Mouse (Mus musculus) R1 (cell line): ENCODE data around the gene Mlxipl.
A peak's percentile ranks its signal among the peaks of the same experiment; 100 is the strongest.

Source experiments
- DNase-seq: peaks from one replicate; pipeline ENCODE4 v3.0.0-alpha.2; 2018; ENCODE audit warnings: low read depth, low spot score

Mlxipl gene

GRCm38 (mm10) chr5:135183131-135183861 is 93.6 kb downstream of the Mlxipl start:
- peak; percentile 90 for DNase-seq

- no peak for DNase-seq
Observed at GRCm38 (mm10) chr5:135185016-135185415, 95.3 kb downstream of the Mlxipl start.

GRCm38 (mm10) chr5:135185596-135185995 is 95.9 kb downstream of the Mlxipl start:
- peak; percentile 85 for DNase-seq

- no peak for DNase-seq
Observed at GRCm38 (mm10) chr5:135186231-135186620, 96.5 kb downstream of the Mlxipl start.

- peak; percentile 98 for DNase-seq
Observed at GRCm38 (mm10) chr5:135186621-135187348, 97.1 kb downstream of the Mlxipl start, which contains the start of gene Baz1b. Baz1b (plus strand) TSS chr5:135187264.

- DNase-seq: peak; percentile 58
Observed at GRCm38 (mm10) chr5:135187349-135188213, 97.9 kb downstream of the Mlxipl start.
